Mouse (Mus musculus): ENCODE measurements around the gene Clcnka. TPM values are rescaled to one million over a fixed set of nuclear protein-coding genes. Genes with fewer than 3 reads are reported as not detected.
A peak's percentile ranks its signal among the peaks of the same experiment; 100 is the strongest.

Gene Clcnka
- total RNA-seq, 2 experiments from 2014 or later: 0.36 TPM; not detected in 1

DNA sequence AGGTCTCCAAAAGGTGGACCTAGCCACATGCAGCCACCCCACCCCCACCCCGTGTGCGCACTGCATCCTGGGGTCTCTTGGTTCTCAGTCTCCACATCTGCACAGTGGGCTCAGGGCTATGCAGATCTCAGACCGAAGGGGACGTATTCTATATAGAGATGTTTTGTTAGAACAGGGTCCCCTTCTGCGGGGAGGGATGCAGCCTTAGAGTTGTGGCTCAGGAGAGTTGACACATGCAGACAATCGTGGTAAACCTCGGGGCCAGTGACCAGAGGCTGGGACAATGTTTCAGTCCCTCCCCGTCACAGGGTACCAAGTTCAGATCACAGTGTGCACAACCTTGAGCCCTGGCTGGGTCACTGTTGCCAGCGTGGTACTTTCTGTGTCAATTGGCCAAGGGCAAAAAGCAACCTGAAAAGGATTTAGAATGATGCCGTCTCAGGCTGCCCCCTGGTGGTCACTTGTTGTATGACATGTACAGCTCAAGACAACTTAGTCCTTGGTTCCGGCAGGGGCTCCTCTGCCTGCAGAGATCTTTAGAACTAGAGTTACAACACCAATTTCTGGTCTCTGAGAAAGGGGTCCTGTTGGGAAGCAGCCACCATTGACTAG lies 35.5 kb downstream of the Clcnka start:
- Histone ChIP-seq H3K27ac (no peak overlapping the region), H3K4me3 (no peak overlapping the region)
- peak; percentile 90 for TF ChIP-seq CTCF (IDR thresholded peaks at IDR 0.05)
- DNase-seq (ENCODE audit: extremely low spot score in 1 of 2, low spot score in 2 of 2): peak; percentile 67 to 75
- intact Hi-C loops (cut with DNase I): loop anchor here (1.0 to 2.0 kb wide), 3 partner anchors 90 to 221 kb away; no protein-coding TSS in a partner anchor

DNA sequence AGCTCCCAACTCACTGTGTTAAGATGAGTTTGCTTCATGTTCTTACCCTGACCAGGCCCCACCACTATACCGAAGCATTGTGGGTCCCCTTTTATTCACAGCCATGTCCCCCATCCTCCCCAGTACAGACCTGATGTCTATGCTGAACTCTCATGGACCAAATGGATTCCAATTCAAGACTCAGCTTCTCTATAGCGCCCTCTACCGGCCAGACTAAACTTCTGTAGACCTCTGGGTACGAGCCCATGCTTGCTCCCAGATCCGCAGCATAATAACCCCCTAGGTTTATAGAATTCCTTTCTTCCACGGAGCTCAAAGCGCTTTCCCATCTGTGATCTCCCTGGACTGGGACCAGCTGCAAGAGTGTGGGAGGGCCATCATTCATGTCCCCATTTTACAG lies 37.7 kb downstream of the Clcnka start:
- DNase-seq (ENCODE audit: extremely low spot score in 1 of 2, low spot score in 2 of 2): no peak
- Histone ChIP-seq H3K27ac (no peak overlapping the region), H3K4me3 (no peak overlapping the region)
- peak; percentile 46 for TF ChIP-seq CTCF (IDR thresholded peaks at IDR 0.05)
- intact Hi-C loops (cut with DNase I): no loop called here

DNA sequence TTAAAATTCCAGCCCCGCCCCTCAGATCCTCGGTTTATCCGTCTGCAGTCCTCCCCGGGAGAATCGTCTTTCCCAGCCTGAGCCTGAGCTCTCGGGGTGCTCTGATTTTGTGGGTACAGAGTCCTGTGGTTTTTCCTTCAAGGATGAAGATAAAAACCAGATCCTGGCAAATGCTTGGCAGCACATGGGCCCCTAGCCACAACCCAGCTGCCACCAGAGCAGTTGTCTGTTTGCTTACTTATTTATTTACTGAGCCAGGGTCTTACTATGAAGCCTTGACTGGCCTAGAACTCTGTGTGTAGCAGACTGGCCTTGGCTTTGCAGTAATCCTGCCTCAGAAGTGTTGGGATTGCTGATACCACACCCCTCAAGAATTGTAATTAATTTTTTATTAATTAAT lies 39.3 kb downstream of the Clcnka start:
- DNase-seq (ENCODE audit: extremely low spot score in 1 of 2, low spot score in 2 of 2): no peak
- TF ChIP-seq CTCF (IDR thresholded peaks at IDR 0.05): no peak
- Histone ChIP-seq H3K4me3 (no peak overlapping the region), H3K27ac (no peak overlapping the region)
- intact Hi-C loops (cut with DNase I): no loop called here

DNA sequence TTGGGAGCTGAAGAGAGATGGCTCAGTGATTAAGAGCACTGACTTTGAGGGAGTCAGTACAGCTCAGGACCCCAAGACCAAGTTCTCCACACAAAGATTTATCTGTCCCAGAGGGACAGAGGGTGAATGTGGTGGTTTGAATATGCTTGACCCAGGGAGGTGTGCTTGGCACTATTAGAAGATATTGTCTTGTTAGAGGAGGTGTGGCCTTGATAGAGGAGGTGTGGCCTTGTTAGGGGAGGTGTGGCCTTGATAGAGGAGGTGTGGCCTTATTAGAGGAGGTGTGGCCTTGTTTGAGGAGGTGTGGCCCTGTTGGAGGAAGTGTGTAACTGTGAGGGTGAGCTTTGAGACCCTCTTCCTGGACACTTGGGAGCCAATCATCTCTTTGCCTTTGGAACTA lies 40.7 kb downstream of the Clcnka start:
- intact Hi-C loops (cut with DNase I): no loop called here
- H3K4me3 ChIP-seq: no peak overlapping the region
- TF ChIP-seq CTCF (IDR thresholded peaks at IDR 0.05): no peak
- no peak overlapping the region for H3K27ac ChIP-seq
- DNase-seq (ENCODE audit: extremely low spot score in 1 of 2, low spot score in 2 of 2): no peak

GRCm38 (mm10) chr4:141353868-141354267 lies 44.7 kb downstream of the Clcnka start:
- intact Hi-C loops (cut with DNase I): no loop called here
- no peak for DNase-seq (ENCODE audit: extremely low spot score in 1 of 2, low spot score in 2 of 2)
- Histone ChIP-seq H3K27ac (no peak overlapping the region), H3K4me3 (no peak overlapping the region)
- TF ChIP-seq CTCF (IDR thresholded peaks at IDR 0.05): no peak

DNA sequence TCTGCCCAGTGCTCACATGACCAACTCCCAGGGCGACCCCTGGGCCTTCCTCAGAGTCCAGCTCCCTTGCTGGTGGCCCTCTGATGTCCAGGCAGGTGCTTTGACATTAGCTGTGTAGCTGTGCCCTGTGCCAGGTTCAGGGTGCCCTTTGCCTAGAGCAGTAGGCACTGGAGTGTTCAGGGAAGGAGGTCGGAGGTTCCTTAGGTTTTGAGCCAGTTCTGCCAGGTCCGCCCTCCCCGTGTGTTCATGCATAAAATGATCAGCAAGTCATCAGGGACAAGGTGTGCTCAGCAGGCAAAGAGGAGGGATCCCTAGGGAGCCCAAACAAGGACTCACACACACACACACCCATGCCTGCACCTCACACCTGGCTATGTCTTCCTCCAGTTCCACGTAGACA lies 45.5 kb downstream of the Clcnka start:
- H3K4me3 ChIP-seq: no peak overlapping the region
- H3K27ac ChIP-seq: no peak overlapping the region
- no peak for TF ChIP-seq CTCF (IDR thresholded peaks at IDR 0.05)
- no peak for DNase-seq (ENCODE audit: extremely low spot score in 1 of 2, low spot score in 2 of 2)
- intact Hi-C loops (cut with DNase I): no loop called here

GRCm38 (mm10) chr4:141351972-141352371 lies 46.6 kb downstream of the Clcnka start:
- H3K27ac ChIP-seq: no peak overlapping the region
- DNase-seq (ENCODE audit: extremely low spot score in 1 of 2, low spot score in 2 of 2): no peak
- intact Hi-C loops (cut with DNase I): no loop called here
- no peak overlapping the region for H3K4me3 ChIP-seq
- TF ChIP-seq CTCF (IDR thresholded peaks at IDR 0.05): no peak

DNA sequence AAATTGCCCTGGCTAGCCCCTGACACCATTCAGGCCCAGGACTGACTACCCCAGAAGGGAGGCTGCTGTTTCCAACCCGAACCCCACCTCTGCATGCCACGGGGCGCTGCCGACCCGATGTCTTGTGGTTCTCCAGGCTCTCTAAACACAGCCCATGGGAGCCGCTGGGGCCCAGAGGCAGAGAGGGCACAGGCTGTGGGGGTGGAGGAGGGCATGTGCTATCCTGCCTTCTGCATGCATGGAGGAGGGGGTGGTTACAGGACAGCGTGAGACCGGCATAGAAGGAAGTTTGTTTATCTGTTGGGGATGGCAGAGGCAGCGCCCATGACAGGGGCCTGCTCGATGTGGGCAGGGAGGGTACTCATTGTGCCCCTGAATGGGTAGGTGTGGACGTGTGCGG lies 48.5 kb downstream of the Clcnka start:
- intact Hi-C loops (cut with DNase I): no loop called here
- no peak overlapping the region for H3K27ac ChIP-seq
- no peak for TF ChIP-seq CTCF (IDR thresholded peaks at IDR 0.05)
- DNase-seq (ENCODE audit: extremely low spot score in 1 of 2, low spot score in 2 of 2): no peak
- H3K4me3 ChIP-seq: no peak overlapping the region

- H3K27ac ChIP-seq: no peak overlapping the region
- TF ChIP-seq CTCF (IDR thresholded peaks at IDR 0.05): no peak
Observed at GRCm38 (mm10) chr4:141348616-141349015, 49.9 kb downstream of the Clcnka start.

GRCm38 (mm10) chr4:141347365-141347797 lies 51.1 kb downstream of the Clcnka start:
- DNase-seq (ENCODE audit: extremely low spot score in 1 of 2, low spot score in 2 of 2): no peak
- Histone ChIP-seq H3K27ac (no peak overlapping the region), H3K4me3 (no peak overlapping the region)
- intact Hi-C loops (cut with DNase I): no loop called here
- no peak for TF ChIP-seq CTCF (IDR thresholded peaks at IDR 0.05)

More at GRCm38 (mm10) chr4:141348616-141349015, 49.9 kb downstream of the Clcnka start:
- no peak for DNase-seq (ENCODE audit: extremely low spot score in 1 of 2, low spot score in 2 of 2)
- intact Hi-C loops (cut with DNase I): no loop called here
- H3K4me3 ChIP-seq: no peak overlapping the region

DNA sequence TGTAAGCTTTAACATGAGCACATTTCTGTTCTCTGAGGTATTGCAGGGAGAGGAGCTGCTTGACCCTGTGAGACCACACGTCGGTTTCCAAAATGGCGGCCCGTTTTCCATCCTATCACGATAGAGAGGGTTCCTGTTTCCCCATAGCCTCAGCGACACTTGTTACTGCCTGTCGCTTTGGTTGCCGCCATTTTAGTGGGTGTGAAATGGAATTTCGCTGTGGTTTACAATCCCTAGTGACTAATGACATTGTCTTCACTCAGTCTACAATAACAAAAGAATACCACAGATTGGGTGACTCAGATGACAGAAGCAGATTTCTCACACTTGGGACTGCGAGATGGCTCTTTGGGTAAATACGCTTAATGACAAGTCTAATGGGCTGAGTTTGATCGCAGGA lies 53.3 kb downstream of the Clcnka start:
- no peak for DNase-seq (ENCODE audit: extremely low spot score in 1 of 2, low spot score in 2 of 2)
- intact Hi-C loops (cut with DNase I): no loop called here
- no peak overlapping the region for H3K27ac ChIP-seq
- no peak for TF ChIP-seq CTCF (IDR thresholded peaks at IDR 0.05)
- H3K4me3 ChIP-seq: no peak overlapping the region

- intact Hi-C loops (cut with DNase I): no loop called here
- Histone ChIP-seq H3K27ac (no peak overlapping the region), H3K4me3 (no peak overlapping the region)
- TF ChIP-seq CTCF (IDR thresholded peaks at IDR 0.05): no peak
- DNase-seq (ENCODE audit: extremely low spot score in 1 of 2, low spot score in 2 of 2): no peak
Observed at GRCm38 (mm10) chr4:141343515-141343914, 55.0 kb downstream of the Clcnka start.

DNA sequence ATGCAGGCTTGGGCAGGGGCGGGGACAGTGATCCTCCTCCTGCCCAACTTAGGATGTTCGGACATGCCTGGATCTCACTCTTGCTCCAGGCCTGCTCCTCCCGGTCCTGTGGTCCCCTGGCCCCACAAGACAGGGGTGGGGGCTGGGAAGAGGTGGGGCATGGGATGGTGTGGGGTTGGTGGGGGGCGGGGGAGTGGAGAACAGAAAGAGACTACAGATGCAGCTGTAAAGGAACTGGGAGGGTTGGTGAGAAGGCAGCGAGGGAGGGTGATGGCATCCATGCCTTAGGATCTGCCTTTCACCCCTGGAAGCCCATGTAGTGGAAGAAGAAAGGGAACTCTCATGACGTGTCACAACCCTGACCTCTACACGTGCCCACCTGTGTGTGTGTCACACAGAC lies 57.0 kb downstream of the Clcnka start:
- no peak overlapping the region for H3K27ac ChIP-seq
- intact Hi-C loops (cut with DNase I): no loop called here
- DNase-seq (ENCODE audit: extremely low spot score in 1 of 2, low spot score in 2 of 2): no peak
- H3K4me3 ChIP-seq: no peak overlapping the region
- TF ChIP-seq CTCF (IDR thresholded peaks at IDR 0.05): no peak

Measured in left cerebral cortex, adult 2 months (tissue).